Mouse (Mus musculus) forebrain, postnatal 0 days (tissue): ENCODE data around the gene Gm6583. TPM values are rescaled to one million over a fixed set of nuclear protein-coding genes. Genes with fewer than 3 reads are reported as not detected.
A peak's percentile ranks its signal among the peaks of the same experiment; 100 is the strongest.

Source experiments
- ATAC-seq: fragments of 200-750 bp; cut with Nextera tagmentation; 2 replicates; pipeline ENCODE4 v1.8.0; 2017; ENCODE audit warnings: mild to moderate bottlenecking, moderate library complexity
- DNase-seq: peaks from one replicate; pipeline ENCODE4 v3.0.0-alpha.2; 2015
- H3K27ac ChIP-seq: fragments of 300-500 bp; sonication (generic); 2 replicates; pipeline ENCODE4 v1.5.1; 2014; ENCODE audit warnings: low read depth, mild to moderate bottlenecking, antibody characterized with exemption, low read length, moderate library complexity, mixed read lengths
- H3K27me3 ChIP-seq: fragments of 300-500 bp; sonication (generic); 2 replicates; pipeline ENCODE4 v1.6.1; 2014; ENCODE audit warnings: mild to moderate bottlenecking, low read length, mixed read lengths; ENCODE audit not compliant: insufficient read depth
- H3K36me3 ChIP-seq: fragments of 300-500 bp; sonication (generic); 2 replicates; pipeline ENCODE4 v1.6.1; 2014; ENCODE audit warnings: mild to moderate bottlenecking, moderate library complexity; ENCODE audit not compliant: insufficient read depth
- H3K4me1 ChIP-seq: fragments of 300-500 bp; sonication (generic); 2 replicates; pipeline ENCODE4 v1.6.1; 2014; ENCODE audit warnings: antibody characterized with exemption; ENCODE audit not compliant: insufficient read depth
- H3K4me2 ChIP-seq: fragments of 300-500 bp; sonication (generic); 2 replicates; pipeline ENCODE4 v1.6.1; 2014; ENCODE audit warnings: low read depth, mild to moderate bottlenecking, moderate library complexity
- H3K4me3 ChIP-seq: fragments of 300-500 bp; sonication (generic); 2 replicates; pipeline ENCODE4 v1.5.1; 2014; ENCODE audit warnings: low read depth, low read length, mixed read lengths
- H3K9ac ChIP-seq: fragments of 300-500 bp; sonication (generic); 2 replicates; pipeline ENCODE4 v1.6.1; 2014; ENCODE audit warnings: mild to moderate bottlenecking
- H3K9me3 ChIP-seq: fragments of 300-500 bp; sonication (generic); 2 replicates; pipeline ENCODE4 v1.6.1; 2016; ENCODE audit warnings: low read length
- CTCF ChIP-seq: sonication (generic); IDR thresholded peaks from 2 replicates; pipeline ENCODE4 v1.5.1; 2016; ENCODE audit warnings: antibody characterized with exemption, control low read depth, low read depth
- WGBS: fragments of 180-500 bp; shearing (Covaris S2); extraction: QIAGEN DNeasy Blood & Tissue Kit; methylation state at CpG from one replicate; pipeline ENCODE4 v1.1.7; 2014; 5-methylcytosine and 5-hydroxymethylcytosine counted together
- polyA plus RNA-seq: library from polyadenylated mRNA; unstranded; fragments of >200 nt; fragmentation: Nextera tagmentation; extraction: Ambion mirVana; gene quantifications from 2 replicates; pipeline ENCODE4 v1.2.1, GENCODE M21; 2015
- total RNA-seq: library from RNA; depleted of rRNA; stranded (reverse); fragments of >200 nt; gene quantifications from 2 replicates; pipeline ENCODE4 v1.2.3, GENCODE M21; 2014

Gm6583 gene
- total and polyA plus RNA-seq, 2 experiments from 2014 or later: not detected

DNA sequence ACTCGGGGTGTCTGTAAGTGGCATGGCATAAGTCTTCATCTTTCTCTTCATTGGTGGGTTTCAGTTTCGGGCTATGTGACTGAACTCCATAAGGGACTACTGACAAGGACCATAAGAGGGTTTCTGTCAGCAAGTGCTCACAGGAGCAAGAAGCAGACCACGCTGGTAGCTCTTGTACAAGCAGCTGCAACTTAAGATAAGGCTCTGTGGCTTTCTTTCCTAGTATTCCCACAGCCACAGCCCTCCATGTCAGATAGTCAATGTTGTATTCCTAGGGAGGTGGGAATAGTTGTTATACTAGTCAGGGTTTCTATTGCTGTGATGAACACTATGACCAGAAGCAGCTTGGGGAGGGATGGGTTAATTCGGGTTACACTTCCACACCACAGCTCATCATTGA is 3.7 kb upstream of the Gm6583 start:
- H3K9ac ChIP-seq: no peak overlapping the region
- no peak overlapping the region for H3K27ac ChIP-seq
- no peak for ATAC-seq
- no peak overlapping the region for H3K4me3 ChIP-seq
- no peak for TF ChIP-seq CTCF
- H3K4me1 ChIP-seq: no peaks in the 10 kb centered on the region
- H3K27me3 ChIP-seq: no peaks in the 10 kb centered on the region
- DNase-seq: no peak
- 93% methylated on average over 4 of the region's 4 CpGs for WGBS
- H3K9me3 ChIP-seq: no peaks in the 10 kb centered on the region
- no peak overlapping the region for H3K4me2 ChIP-seq
- peaks cover 35% of the 10 kb centered on the region for H3K36me3 ChIP-seq

DNA sequence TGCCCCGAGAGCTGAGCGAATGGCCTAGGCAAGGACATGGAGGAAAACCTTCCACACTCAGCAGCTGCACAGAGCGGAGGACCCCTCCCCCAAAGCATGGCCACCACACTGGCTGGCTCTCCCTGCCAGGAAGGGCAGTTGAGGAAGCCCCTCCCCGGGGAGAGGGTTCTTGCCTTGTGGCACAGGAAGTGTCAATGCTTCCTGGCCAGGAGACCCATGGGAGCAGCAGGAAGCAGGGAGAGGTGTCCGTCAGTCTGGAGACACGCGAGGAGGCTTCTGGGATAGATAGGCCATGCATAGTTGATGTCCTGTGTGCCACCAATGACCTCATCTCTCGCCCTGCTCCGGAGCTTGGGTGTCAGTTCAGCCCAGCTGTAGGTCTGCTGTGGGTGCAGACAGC is 489 bp upstream of the Gm6583 start:
- no peak overlapping the region for H3K27ac ChIP-seq
- H3K4me2 ChIP-seq: no peak overlapping the region
- no peaks in the 10 kb centered on the region for H3K9me3 ChIP-seq
- DNase-seq: no peak
- H3K4me3 ChIP-seq: no peak overlapping the region
- WGBS: 93% methylated on average over 9 of the region's 9 CpGs
- no peak for TF ChIP-seq CTCF
- no peaks in the 10 kb centered on the region for H3K4me1 ChIP-seq
- ATAC-seq: no peak
- H3K36me3 ChIP-seq: peaks cover 40% of the 10 kb centered on the region
- H3K9ac ChIP-seq: no peak overlapping the region
- no peaks in the 10 kb centered on the region for H3K27me3 ChIP-seq

DNA sequence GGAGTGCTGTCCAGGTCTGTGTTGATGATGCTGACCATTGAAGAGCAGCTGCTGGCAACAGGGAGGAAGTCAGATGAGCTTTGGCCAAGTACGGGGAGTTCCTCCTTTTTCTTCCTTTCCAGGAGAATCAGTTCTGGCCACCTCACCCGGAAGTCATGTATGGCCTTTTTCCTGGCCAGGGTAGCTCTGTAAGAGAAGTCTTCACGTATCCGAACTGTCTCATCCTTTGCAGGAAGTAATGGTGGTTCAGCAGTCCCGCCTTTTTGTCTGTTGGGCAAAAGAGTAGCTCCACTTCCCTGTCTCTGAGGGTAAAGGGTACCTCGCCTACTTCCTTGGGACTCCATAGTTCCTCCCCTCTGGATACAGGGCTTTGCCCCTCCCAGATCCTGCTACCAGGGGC is 340 bp downstream of the Gm6583 start:
- H3K4me2 ChIP-seq: no peak overlapping the region
- no peak overlapping the region for H3K4me3 ChIP-seq
- DNase-seq: no peak
- no peak overlapping the region for H3K27ac ChIP-seq
- WGBS: 93% methylated on average over 6 of the region's 6 CpGs
- no peaks in the 10 kb centered on the region for H3K4me1 ChIP-seq
- no peak for TF ChIP-seq CTCF
- no peaks in the 10 kb centered on the region for H3K9me3 ChIP-seq
- no peak overlapping the region for H3K9ac ChIP-seq
- no peak for ATAC-seq
- peaks cover 46% of the 10 kb centered on the region for H3K36me3 ChIP-seq
- no peaks in the 10 kb centered on the region for H3K27me3 ChIP-seq

DNA sequence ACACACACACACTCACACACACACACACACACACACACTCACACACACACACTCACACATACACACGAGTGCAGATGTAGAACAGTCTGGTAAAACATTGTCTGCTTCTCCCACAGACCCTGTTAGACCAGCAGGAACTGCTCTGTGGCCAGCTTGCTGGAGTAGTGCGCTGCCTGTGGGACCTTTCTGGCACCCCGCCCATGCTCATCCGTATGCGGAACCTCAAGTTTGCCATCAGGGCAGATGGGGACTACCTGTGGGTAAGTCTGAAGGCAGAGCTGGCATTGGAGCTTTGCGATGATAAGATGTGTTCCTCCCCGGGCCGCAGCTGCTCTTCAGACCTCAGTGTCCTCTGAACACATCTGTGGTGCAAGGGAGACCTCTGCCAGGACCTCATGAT is 6.7 kb downstream of the Gm6583 start:
- no peak for TF ChIP-seq CTCF
- H3K9ac ChIP-seq: no peak overlapping the region
- H3K27me3 ChIP-seq: no peaks in the 10 kb centered on the region
- no peaks in the 10 kb centered on the region for H3K9me3 ChIP-seq
- ATAC-seq: no peak
- no peaks in the 10 kb centered on the region for H3K4me1 ChIP-seq
- H3K36me3 ChIP-seq: peaks cover 40% of the 10 kb centered on the region
- no peak for DNase-seq
- WGBS: 80% methylated on average over 8 of the region's 8 CpGs
- no peak overlapping the region for H3K4me3 ChIP-seq
- H3K27ac ChIP-seq: no peak overlapping the region
- H3K4me2 ChIP-seq: no peak overlapping the region

DNA sequence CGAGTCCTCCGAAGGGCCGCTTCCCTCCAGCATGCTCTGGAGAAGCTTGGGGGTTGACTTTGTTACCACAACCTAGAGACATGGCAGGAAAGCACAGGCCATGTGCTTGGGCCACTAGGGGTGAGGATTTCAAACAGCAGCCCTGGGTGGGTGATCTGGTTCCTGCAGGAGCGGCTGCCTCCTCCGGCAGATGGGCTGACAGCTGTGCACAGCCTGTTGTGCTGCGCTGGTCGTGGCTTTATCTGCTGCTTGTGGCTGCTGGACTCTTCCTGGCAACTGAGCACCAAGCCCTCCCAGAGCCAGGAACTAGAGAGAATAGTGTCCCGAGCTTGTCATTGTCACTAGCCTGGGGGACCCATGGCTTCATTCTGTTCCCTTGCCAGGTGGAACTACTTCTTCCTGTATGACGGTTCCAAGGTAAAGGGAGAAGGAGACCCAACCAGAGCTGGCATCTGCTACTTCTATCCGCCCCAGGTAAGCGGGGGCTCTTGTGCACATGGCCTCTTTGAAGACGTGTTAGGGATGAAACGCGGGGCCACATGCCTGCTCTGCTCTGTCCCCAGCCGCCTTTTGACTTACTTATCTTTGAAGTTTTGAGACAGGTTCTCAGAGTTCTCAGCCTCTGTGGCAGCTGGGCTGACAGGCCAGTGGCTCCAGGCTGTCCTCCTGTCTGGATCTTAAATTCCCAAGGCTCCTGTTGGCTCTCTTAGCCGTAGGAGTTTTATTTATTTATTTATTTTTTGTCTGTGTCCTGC is 9.4 kb downstream of the Gm6583 start:
- 89% methylated on average over 16 of the region's 16 CpGs for WGBS

DNA sequence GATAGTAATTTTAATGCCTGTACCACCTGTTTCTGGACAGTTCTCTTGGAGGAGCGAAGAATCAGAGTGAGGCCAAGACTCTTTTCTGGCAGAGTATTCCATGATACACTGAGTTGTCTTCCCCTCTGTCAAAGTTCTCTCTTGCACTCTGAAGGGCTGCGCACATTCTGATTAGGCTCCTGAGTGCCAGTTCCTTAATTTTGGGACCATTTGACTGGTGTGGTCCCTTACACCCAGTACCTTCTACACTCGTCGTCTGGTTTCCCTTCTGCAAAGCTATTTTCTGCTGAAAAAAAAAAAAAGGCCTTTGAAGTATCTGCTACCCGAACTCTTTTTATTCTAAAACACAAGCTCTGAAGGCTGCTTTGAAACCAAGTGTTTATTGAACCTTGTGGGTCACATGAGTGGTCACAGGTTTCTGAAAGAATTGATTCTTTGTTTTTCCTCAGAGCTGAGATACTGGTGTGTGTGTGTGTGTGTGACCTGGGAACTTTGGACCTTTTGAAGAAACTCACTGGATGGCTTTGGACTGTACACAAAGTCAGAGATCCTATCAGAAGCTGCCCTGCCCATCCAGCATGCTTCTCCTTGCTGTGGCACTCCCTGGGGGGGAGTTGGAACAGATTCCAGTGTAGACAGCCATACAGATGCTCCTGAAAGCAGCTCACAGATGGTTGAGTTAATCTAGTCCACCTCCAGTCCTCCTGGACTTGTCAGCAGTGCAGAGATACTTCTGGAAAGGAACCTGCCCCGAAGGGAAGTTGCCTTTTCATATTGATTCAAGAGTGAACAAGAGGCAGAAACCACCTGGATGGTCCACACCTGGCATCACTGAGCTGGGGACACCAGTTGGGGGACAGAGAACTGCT is 11.5 kb downstream of the Gm6583 start:
- no peak overlapping the region for H3K27ac ChIP-seq
- 74% methylated on average over 6 of the region's 6 CpGs for whole genome bisulfite sequencing
- DNase-seq: no peak

More for the DNA sequence above, 9.4 kb downstream of the Gm6583 start:
- Histone ChIP-seq H3K36me3 (peaks cover 21% of the 10 kb centered on the region), H3K27me3 (no peaks in the 10 kb centered on the region), H3K9ac (no peak overlapping the region), H3K27ac (no peak overlapping the region), H3K4me2 (no peak overlapping the region), H3K4me1 (peaks cover 7% of the 10 kb centered on the region; the same call in 1 of the 2 replicates), H3K9me3 (no peaks in the 10 kb centered on the region), H3K4me3 (no peak overlapping the region)
- no peak for TF ChIP-seq CTCF
- no peak for DNase-seq
- ATAC-seq: no peak

DNA sequence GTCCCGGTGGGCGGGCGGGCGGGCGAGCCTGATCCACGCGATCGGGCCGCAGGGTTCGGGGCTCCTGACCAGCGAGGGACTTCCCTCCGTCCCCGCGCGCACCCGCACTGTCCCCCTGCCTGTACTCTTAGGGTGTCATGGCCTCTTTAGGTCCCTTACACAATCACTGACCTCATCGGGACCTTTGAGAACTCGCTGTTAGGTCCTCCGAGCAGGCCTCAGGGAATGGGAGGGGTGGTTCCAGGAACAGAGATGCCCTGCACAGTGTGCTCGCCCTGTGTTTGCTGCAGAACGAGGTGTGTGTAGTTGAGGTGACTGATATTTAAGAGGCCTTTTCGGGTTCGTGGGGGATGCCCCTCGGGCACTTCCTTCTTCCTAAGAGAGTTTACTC is 12.6 kb downstream of the Gm6583 start:
- ATAC-seq: peak; percentile 76
- peaks cover 7% of the 10 kb centered on the region; the same call in 1 of the 2 replicates for H3K4me1 ChIP-seq
- H3K9me3 ChIP-seq: no peaks in the 10 kb centered on the region
- peak overlapping the region; percentile 83 for H3K9ac ChIP-seq
- H3K27me3 ChIP-seq: no peaks in the 10 kb centered on the region
- H3K27ac ChIP-seq: peak overlapping the region; percentile 70
- peak overlapping the region; percentile 90 for H3K4me3 ChIP-seq
- peak; percentile 52 for DNase-seq
- TF ChIP-seq CTCF: no peak
- H3K36me3 ChIP-seq: peaks cover 17% of the 10 kb centered on the region
- H3K4me2 ChIP-seq: peak overlapping the region; percentile 60
- WGBS: 5% methylated on average over 24 of the region's 24 CpGs

More for the DNA sequence above, 11.5 kb downstream of the Gm6583 start:
- no peaks in the 10 kb centered on the region for H3K27me3 ChIP-seq
- H3K36me3 ChIP-seq: peaks cover 14% of the 10 kb centered on the region
- H3K9ac ChIP-seq: no peak overlapping the region
- H3K9me3 ChIP-seq: no peaks in the 10 kb centered on the region
- peaks cover 7% of the 10 kb centered on the region; the same call in 1 of the 2 replicates for H3K4me1 ChIP-seq
- no peak overlapping the region for H3K4me3 ChIP-seq
- no peak for ATAC-seq
- TF ChIP-seq CTCF: no peak
- no peak overlapping the region for H3K4me2 ChIP-seq
